Mouse (Mus musculus) MEL (cell line): ENCODE data around the gene Pgls.

Experiments
- POLR2A ChIP-seq, 2 experiments: IDR thresholded peaks; 2 replicates each; pipeline ENCODE4 v1.6.1; 2011 to 2012; ENCODE audit warnings: low read length in 2 of 2, mild to moderate bottlenecking in 2 of 2, control low read depth in 1 of 2, improper control_type of control experiment in 1 of 2, low read depth in 1 of 2, moderate library complexity in 1 of 2; ENCODE audit not compliant: control insufficient read depth in 1 of 2, insufficient read depth in 1 of 2, poor library complexity in 1 of 2
- POLR2AphosphoS2 ChIP-seq: IDR thresholded peaks from 2 replicates; pipeline ENCODE4 v1.6.1; 2011; ENCODE audit warnings: low read length, improper control_type of control experiment

- no peak for TF ChIP-seq POLR2A (IDR thresholded peaks at IDR 0.05; ENCODE audit: control insufficient read depth in 1 of 2, insufficient read depth in 1 of 2, low read depth in 1 of 2, low read length in 2 of 2, poor library complexity in 1 of 2)
- TF ChIP-seq POLR2AphosphoS2: no peak
These were observed 10.1 kb downstream of the Pgls start for GRCm38 (mm10) chr8:71601939-71602665.
